Mouse (Mus musculus) adrenal gland, postnatal 4 days (tissue): ENCODE results near the gene Klhdc1. TPM values are rescaled to one million over a fixed set of nuclear protein-coding genes. Genes with fewer than 3 reads are reported as not detected.

Experiments
- DNase-seq, 2 experiments: peaks; one replicate each; pipeline ENCODE4 v3.0.0; 2021 to 2022; ENCODE audit warnings: low spot score in 2 of 2, mixed read lengths in 2 of 2
- total RNA-seq, 2 experiments: library from RNA; stranded (reverse); gene quantifications; 2 replicates each; pipeline ENCODE4 v1.2.3; 2021

The Klhdc1 gene
- total RNA-seq, 2 experiments from 2014 or later: 12.6 to 12.8 TPM

DNA sequence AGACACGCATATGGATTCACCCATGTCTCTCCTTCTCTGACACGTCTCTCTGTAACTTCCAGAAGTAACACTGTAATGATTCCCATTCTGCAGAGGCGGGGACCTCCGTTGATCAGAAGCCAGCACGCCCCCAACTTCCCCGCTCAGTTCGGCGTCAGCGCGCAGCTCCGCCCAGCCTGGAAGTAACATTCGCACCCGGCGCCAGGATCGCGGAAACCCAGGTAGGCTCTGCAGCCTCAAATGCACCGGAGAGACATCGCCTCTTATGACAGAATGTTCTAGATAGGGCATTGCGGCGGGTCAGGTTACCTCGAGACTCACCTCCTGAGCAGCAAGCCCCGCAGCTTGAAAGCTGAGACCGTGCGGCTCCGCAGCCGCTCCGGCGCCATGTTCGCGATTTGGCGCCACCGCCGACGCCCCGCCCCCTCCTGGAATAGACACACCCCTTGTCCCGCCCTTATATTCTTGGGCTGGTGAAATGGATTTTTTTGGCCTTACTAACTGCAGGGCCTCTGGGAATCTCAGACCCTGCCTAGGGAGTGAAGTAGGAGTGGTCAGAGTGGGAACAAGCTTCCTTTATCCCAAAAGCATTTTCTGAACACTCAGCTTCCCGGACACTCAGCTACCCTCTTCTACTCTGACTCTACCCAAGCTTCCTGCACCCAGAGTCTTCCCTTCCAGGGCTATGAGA lies 13.1 kb upstream of the Klhdc1 start, which contains the start of gene Pole2:
Gene Pole2 (minus strand): TSS at position 420 of the 691 bp plus-strand sequence.
- DNase-seq: peak; percentile 80

DNA sequence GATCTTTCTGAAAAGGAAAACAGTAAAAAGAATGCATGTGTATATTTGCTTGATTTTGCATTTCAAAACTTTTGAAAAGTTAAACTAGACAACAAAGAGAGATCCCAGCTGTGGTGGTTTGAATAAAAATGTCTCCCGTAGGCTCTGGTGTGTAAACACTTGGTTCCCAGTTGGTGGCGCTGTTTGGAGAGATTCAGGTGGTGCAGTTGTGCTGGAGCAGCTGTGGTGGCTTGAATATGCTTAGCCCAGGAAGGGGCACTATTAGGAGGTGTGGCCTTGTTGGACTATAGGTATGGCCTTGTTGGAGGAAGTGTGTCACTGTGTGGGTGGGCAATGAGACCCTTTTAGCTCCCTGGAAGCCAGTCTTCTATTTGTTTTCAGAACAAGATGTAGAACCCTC lies 11.7 kb upstream of the Klhdc1 start:
- DNase-seq: no peak

DNA sequence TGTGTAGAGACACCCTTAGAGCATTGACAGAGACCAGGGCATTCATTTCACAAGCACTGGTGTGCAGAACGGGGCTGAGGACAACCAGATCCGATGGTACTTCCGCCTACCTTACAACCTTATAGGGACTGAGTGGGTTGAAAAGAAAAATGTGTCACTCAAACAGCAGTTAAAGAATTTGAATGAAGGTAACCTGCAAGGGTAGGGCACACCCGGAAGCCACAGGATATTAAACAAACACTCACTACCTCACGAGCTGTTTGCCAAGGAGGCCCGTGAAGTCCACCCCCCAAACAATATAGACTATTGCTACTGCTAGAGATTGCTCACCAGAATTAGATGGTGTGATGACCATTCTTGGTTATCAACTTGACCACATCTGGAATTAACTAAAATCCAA lies 5.2 kb upstream of the Klhdc1 start:
- DNase-seq: no peak

DNA sequence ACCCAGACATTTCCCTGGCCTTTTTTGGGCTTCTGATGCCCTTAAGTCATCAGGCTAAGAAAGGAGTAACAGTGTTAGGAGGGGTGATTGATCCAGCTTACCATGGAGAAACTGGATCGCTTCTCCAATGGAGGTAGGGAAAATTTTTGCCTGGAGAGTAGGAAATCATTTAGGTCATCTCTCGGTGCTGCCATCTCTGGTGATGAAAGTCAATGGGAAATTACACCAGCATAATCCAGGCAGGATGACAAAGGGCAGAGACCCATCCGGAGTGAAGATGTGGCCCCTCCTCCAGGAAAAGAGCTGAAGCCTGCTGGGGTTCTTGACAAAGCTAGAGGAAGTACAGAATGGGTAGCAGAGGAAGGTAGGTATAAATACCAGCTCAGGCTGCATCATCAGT lies 2.7 kb upstream of the Klhdc1 start:
- DNase-seq: no peak

DNA sequence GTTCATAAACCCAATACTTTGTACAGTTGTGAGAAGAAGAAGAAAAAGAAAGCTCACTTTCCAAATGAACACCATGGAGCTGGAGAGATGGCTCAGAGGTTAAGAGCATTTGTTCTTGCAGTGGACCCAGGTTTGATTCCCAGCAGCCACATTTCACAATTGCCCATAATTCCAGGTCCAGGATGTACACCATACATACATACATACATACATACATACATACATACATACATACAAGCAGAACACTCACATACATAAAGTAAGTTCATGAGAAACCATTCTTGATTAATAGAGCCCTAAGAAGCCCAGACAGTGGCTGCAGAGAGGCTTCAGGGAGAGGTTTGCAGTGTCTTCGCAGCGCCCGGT lies 412 bp downstream of the Klhdc1 start:
- no peak for DNase-seq

DNA sequence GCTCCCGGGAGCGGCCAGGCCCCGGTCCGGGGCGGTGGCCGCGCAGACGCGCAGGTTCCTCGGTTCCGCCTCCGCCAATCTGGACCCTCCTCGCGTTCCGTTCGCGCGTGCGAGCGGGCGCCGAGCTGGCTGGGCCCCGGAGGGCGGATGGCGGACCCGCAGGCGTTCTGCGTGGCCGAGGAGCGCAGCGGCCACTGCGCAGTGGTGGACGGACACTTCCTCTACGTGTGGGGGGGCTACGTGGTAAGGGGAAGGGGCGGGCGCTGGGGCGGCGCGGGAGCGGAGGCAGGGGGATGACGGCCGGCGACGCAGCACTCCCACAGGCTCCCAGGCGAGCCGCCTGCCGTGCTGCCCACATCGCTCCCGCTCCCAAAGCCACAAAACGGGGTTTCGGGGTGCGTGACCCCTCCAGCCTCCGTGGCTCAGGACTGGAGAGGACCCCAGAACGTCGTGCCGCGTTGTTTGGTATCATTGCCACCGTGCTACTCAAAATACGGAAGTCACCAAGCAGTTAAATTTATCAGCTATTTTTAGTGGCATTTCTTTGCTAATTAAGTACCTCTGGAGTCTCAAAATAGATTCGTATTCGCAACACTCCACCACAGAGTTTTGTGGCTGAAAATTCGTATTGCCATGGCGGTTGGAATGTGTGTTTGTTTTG lies 925 bp downstream of the Klhdc1 start:
- DNase-seq: peak; percentile 43 to 53

DNA sequence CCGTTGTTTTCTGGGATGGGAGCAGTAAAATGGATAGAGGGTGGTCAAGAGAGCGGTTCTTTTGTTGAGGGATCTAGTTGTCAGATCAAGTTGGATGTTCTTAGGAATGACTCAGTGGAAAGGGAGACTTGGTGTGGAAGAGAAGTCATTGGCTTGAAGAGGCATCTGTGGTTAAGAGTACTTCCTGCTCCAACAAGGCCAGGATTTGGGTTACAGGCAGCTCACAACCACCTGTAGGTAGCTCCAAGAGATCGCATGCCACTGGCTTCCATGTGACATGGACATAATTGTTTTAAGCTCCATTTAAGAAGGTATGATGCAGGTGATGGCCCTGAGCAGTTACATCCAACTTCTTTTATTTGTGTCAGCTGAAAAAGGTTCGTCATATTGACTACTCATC lies 8.8 kb downstream of the Klhdc1 start:
- DNase-seq: no peak

DNA sequence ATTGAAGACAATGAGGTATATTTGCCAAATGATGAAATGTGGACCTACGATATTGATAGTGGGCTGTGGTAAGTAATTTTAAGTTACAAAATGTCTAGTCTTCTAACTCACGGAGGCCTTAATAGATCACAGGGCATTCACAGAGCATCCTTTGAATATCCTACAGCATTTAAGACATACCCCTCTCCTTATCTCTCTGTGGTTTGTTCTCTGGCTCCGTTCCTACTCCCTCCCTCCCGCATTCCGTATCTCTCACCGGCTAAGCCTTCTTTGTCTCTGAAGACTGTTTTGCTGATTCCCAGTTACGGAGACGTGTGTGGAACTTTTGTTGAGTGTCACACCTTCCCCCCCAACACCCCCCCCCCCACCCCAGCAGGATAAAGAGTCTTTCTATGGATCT lies 9.8 kb downstream of the Klhdc1 start:
- DNase-seq: no peak

DNA sequence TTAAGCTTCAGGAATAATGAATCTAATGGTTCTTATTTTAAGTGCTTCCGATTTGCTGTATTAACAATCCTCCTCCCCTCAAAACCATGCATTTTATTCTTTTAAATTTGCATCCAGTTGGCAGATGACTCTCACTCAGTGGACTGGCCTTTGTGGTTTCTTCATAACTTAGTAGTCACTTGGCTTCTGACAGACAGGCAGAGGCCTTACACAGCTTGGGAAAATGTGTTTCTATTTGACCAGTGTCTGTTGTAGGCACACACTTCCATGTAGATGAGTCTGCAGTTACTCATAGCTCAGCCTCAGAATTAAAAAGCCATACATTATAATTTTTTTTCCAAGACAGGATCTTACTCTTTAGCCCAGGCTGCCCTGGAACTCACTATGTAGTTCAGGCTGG lies 12.8 kb downstream of the Klhdc1 start:
- DNase-seq: no peak

DNA sequence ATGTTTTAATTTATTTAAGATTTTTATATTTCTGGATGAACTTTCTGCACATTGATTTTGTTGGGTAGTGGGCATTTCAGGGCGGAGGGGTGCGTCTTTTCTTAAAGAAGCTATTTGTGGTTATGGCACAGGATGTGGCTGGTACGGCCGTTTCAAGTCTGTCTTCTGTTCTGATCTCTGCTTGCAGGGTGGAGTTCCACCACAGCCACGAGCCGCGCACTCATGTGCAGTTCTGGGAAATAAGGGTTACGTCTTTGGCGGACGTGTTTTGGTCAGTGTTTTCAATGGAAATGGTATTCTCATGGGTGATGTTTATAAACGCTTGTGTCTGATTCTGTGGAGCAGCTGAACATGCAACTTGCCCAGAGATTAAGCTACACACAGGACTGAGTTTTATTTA lies 16.9 kb downstream of the Klhdc1 start:
- DNase-seq: no peak

DNA sequence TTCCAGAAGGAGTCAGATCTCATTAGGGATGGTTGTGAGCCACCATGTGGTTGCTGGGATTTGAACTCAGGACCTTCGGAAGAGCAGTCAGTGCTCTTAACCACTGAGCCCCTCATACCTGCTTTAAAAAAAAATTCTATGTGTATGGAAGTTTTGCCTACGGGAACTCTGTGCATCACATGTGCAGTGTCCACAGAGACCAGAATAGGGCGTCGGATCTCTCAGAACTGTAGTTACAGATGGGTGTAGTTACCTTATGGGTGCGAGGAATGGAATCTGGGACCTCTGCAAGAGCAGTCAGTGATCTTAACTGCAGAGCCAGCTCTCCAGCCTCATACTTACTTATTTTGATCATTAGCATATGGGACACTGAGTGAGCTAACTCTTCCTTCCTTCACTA lies 21.3 kb downstream of the Klhdc1 start:
- DNase-seq: no peak

DNA sequence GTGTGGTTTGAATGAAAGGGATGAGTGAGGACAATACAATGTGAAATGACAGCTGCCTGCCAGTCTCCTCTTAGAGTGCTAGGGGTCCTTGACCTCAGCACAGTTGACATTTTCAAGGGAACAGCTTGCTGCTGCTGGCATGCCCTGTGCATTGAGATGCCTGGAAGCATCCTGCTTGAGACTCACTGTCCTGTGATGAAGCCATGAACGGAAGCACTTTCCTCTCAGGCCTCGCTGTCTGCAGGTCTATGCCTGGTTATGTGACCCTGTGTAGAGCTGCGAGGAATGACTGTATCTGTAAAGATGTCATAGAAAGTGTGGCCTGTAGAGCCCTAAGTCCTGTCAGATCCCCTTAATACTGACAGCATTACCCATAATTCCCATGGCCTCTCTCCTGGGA lies 24.1 kb downstream of the Klhdc1 start:
- DNase-seq: no peak

DNA sequence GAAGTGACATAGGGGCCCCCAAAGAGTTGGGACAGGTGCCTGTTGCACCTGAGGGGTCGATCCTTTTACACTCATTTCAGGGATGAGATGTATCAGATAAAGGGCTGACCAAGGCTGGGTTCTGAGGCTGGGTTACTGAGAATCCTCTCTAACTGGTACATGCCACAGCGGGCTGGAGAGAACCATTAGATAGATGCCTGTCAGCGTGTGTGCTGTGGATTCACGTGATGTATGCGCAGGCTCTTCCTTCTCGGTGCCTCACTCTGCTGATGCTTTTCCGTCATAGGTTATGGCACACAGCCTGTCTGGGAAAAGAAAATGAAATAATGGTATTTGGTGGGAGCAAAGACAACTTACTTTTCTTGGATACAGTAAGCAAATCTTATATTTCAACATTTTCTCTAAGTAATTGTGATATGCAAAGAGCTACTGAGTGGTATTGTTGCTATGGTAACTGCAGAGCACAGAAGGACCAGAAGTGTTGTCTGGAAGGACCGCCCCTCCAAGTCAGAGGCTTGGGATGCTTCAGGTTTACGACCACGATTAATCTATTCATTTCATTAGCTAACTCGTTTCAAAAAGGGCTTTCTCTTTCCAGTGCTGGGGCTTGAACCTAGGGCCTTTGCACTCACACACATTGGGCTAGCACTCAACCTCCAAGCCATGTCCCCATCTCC lies 27.1 kb downstream of the Klhdc1 start:
- no peak for DNase-seq

DNA sequence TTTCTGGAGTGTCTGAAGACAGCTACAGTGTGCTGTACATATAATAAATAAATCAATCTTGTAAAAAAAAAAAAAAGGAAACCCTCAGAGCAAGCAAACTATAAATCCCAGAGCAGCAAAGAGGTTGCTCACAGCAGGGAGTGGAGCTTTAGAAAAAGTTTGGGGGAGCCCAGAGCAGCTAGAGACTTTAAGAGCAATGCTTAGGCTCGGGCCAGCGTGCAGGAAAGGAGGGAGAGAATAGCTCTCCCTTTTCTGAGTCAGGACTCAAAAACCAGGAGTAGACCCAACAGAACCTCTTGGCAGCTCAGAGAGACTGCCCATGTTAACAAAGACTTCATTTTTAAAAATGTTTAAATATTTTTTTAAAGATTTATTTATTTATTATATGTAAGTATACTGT lies 28.0 kb downstream of the Klhdc1 start:
- DNase-seq: no peak

DNA sequence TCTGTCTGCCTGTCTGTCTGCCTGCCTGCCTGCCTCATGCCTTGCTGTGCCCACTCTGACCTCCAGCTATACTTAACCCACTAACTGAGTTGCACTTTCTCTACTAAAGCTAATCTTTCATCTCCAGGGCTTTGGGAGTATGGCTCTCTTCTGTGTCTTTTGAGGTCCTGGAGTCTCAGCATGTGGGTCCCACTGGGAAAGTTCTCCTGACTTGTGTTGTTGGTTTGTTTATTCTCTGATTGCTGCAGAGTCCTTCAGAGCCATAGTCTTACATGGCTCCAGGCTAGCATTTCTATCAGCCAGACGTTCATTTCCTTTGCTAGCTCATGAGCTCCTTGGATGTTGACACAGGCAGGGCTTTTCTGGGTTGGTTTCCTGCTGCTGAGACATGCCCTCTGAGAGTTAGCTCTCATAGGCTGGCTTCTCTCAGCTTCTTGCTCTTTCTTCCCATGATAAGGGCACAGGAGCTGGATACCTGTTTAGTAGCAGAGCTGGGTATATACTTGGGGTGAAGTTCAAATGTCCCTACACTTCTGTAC lies 39.0 kb downstream of the Klhdc1 start:
- DNase-seq: no peak

DNA sequence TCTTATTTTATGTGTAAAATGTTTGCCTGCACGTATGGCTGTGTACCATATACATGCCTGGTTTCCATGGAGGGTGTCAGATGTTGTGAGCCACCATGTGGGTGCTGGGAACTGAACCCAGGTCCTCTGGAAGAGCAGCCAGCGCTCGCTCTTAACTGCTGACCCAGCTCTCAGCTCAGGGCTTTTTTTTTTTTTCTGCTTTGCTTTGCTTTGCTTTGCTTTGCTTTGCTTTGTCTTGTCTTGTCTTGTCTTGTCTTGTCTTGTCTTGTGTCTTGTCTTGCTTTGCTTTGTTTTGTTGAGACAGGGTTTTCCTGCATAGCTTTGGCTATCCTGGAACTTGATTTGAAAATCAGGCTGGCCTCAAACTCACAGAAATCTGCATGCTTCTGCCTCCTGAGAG lies 39.9 kb downstream of the Klhdc1 start:
- DNase-seq: no peak

DNA sequence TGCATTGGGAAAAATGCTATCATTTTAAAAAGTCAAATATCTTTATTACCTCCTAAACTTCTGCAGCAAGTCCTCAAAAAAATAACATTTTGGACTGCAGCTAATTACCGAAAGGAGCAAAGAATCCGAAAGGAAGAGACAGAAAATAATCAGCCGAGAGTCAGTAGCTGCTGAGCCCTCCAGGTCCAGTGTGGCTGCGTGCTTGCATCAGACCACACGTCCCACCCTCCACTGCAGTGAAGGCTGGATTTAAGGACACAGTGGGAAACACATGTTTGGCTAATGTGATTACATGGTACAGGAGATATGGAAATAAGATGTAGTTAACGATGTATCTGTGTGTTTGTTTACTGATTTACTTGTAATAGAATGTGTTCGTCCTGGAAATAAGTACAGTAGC lies 42.2 kb downstream of the Klhdc1 start:
- no peak for DNase-seq

DNA sequence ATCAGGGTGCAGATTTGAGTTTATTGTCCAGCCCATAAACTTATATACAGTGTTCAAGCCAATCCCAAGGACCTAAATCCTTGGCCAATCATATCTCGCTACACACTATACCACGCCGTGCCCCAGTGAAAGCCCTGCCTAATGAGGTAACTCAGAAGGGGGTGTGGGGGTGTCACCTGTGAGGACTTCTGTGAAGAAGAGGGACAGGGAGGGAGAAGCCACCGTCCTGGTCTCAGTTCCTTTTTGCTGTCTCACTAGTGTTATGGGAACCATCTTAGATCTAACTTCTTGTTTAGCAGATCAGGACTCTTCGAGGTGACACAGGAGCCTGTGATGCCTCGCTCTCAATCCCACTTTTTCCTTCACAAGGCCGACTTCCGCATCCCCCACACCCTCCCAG lies 46.6 kb downstream of the Klhdc1 start:
- DNase-seq: no peak

DNA sequence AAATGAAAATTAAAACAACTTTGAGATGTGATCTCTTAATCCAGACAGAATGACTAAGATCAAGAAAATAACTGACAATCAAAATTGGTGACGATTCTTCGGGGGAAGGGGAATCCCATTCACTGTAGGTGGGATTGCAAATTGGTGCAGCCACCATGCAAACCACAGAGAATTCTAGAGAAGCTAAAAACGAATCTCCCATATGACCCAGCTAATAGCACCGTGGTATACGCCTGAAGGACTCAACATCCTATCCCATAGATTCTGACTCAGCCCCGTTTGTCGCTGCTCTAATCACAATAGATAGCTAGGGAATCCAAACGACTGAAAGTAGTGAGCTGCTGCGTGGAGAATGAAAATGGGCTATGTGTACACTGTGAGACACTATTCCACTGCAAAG lies 47.7 kb downstream of the Klhdc1 start:
- no peak for DNase-seq

DNA sequence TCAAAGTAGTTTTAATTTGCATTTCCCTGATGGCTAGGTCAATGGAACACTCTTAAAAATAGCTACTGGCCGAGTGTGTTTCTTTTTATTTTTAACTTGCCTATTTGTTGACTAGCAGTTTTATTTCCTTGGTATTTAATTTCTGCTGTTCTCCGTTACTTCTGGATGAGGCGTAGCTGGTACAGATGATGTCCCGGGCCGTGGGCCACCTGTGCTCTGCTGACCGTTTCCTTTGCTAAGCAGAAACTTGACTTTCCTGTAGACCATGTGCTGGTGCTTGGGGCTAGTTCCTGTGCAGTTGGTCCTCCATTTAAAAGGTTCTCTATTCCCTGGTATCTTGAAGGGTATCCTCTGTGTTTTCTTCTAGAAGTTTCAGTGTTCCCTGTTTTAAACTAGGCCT lies 51.4 kb downstream of the Klhdc1 start:
- DNase-seq: no peak

DNA sequence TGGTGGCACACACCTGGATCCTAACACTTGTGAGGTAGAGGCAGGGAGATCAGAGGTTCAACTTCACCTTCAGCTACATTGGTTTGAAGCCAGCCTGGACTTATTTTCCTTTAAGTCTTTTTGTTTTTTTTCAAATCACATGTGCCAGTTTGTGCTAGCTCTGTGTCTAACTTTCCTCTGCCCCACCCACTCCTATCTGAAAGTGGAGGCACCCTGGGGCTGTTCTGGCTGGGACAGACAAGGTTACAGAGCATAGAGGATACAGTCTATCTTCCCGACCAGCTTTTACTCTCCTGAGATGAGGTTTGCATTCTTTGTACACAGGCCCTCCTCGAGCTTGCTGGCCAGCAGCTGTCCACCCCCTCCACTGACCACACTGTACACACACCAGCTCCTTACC lies 52.8 kb downstream of the Klhdc1 start:
- DNase-seq: no peak

DNA sequence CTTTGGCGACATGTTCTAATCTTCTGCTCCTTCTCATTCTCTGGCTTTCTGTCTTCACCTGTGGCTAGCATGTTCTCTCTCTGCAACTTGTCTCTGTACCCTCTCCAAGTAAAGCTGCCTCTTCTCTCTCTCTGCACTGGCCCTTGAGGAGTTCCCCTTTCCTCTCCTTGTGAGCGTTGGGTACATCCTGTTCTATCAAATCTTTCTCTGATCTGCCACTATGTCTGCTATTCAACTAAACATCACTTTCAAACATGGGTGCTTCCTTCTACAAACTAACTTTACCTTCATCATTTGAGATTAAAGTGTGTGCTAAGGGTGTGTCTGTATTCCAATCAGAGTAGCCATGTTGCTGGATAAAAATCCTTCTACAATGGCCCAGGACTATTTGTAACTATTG lies 54.0 kb downstream of the Klhdc1 start:
- DNase-seq: no peak
